Mouse (Mus musculus) liver, postnatal 0 days (tissue): ENCODE data around the gene Gm48551. TPM values are rescaled to one million over a fixed set of nuclear protein-coding genes. Genes with fewer than 3 reads are reported as not detected.

Experiments
- ATAC-seq: fragments of 200-750 bp; cut with Nextera tagmentation; 2 replicates; pipeline ENCODE4 v1.8.0; 2017; ENCODE audit warnings: mild to moderate bottlenecking, moderate library complexity
- DNase-seq: peaks from one replicate; pipeline ENCODE4 v3.0.0-alpha.2; 2016
- H3K27ac ChIP-seq: fragments of 300-500 bp; sonication (generic); 2 replicates; pipeline ENCODE4 v1.5.1; 2014; ENCODE audit warnings: antibody characterized with exemption, moderate library complexity, mild to moderate bottlenecking, low read depth
- H3K27me3 ChIP-seq: fragments of 300-500 bp; sonication (generic); 2 replicates; pipeline ENCODE4 v1.6.1; 2014; ENCODE audit warnings: low read length, control low read depth, mixed read lengths; ENCODE audit not compliant: insufficient read depth
- H3K36me3 ChIP-seq: fragments of 300-500 bp; sonication (generic); replicated peaks from 2 replicates; pipeline ENCODE4 v1.6.1; 2014; ENCODE audit warnings: mild to moderate bottlenecking, control low read depth, low read length, moderate library complexity, mixed read lengths; ENCODE audit not compliant: insufficient read depth
- H3K4me1 ChIP-seq: fragments of 300-500 bp; sonication (generic); 2 replicates; pipeline ENCODE4 v1.6.1; 2014; ENCODE audit warnings: antibody characterized with exemption, mild to moderate bottlenecking, control low read depth; ENCODE audit not compliant: insufficient read depth
- H3K4me2 ChIP-seq: fragments of 300-500 bp; sonication (generic); 2 replicates; pipeline ENCODE4 v1.6.1; 2014; ENCODE audit warnings: low read depth, mild to moderate bottlenecking, low read length, moderate library complexity, mixed read lengths
- H3K4me3 ChIP-seq: fragments of 300-500 bp; sonication (generic); 2 replicates; pipeline ENCODE4 v1.5.1; 2014; ENCODE audit warnings: low read depth, low read length
- H3K9ac ChIP-seq: fragments of 300-500 bp; sonication (generic); replicated peaks from 2 replicates; pipeline ENCODE4 v1.6.1; 2014; ENCODE audit warnings: mild to moderate bottlenecking, moderate library complexity
- H3K9me3 ChIP-seq: fragments of 300-500 bp; sonication (generic); 2 replicates; pipeline ENCODE4 v1.6.1; 2016; ENCODE audit warnings: mild to moderate bottlenecking, control low read depth, low read length, mixed read lengths
- CTCF ChIP-seq: sonication (generic); IDR thresholded peaks from 2 replicates; pipeline ENCODE4 v1.5.1; 2016; ENCODE audit warnings: antibody characterized with exemption, low read depth
- EP300 ChIP-seq: IDR thresholded peaks from 2 replicates; pipeline ENCODE4 v1.6.1; 2016; ENCODE audit warnings: antibody characterized with exemption, low read depth, mild to moderate bottlenecking
- WGBS: fragments of 180-500 bp; shearing (Covaris S2); extraction: QIAGEN DNeasy Blood & Tissue Kit; methylation state at CpG from one replicate; pipeline ENCODE4 v1.1.7; 2014; ENCODE audit not compliant: insufficient replicate concordance; 5-methylcytosine and 5-hydroxymethylcytosine counted together
- polyA plus RNA-seq: library from polyadenylated mRNA; unstranded; fragments of >200 nt; fragmentation: Nextera tagmentation; extraction: Ambion mirVana; gene quantifications from 2 replicates; pipeline ENCODE4 v1.2.1, GENCODE M21; 2015

The Gm48551 gene
- polyA plus RNA-seq, 1 experiment from 2014 or later = 0.70 TPM

DNA sequence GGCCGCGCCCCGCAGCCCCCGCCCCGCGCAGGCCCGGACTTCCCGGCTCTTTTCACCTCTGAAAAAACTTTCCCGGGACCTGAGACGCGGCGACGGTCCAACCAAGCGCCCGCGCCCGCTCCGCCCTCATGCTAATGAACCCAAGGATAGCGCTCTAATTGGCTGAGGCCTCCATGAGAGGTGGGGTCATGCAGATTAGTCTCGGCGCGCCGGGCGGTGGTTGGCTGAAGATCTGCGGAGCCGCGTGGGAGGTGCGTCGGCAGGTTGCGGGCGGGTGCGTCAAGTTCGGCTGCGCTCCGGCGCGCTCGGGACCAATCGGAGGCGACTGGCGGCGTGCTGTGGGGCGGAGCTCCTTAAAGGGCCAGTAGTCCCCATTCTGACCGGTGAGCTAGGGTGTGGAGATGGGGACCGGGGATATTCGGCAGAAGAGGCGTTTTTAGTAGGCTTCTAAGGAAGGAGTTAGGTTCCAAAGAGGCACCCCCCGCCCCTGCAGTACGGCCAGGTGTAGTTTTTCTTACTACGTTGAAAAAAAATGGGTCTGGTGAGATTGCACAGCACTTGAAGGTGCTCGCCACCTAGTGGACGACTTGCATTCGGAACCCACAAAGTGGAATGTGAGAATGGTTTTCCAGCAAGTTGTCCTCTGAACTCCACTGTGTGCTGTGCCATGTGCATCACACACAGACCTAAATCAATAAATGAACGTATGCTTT lies 33.8 kb upstream of the Gm48551 start, which contains the start of gene Hmg20b:
TSS of gene Hmg20b (minus strand) at position 130 of the 713 bp plus-strand sequence.
- Histone ChIP-seq H3K36me3 (peaks cover 10% of the 10 kb centered on the region), H3K4me2 (peak within 1 kb of the TSS; percentile 99), H3K4me1 (peaks cover 47% of the 10 kb centered on the region), H3K27ac (peak within 1 kb of the TSS; percentile 89), H3K4me3 (peak within 1 kb of the TSS; percentile 89), H3K9ac (peak within 1 kb of the TSS; percentile 87), H3K9me3 (no peaks in the 10 kb centered on the region), H3K27me3 (no peaks in the 10 kb centered on the region)
- TF ChIP-seq CTCF (peak; percentile 95), EP300 (peak; percentile 11; the same call in 1 of the 2 replicates)
- ATAC-seq = peak; percentile 95
- DNase-seq = peak; percentile 99
- 2% methylated on average over 54 of the region's 54 CpGs for WGBS

GRCm38 (mm10) chr10:81351678-81352291 lies 32.5 kb upstream of the Gm48551 start:
- 15% methylated on average over 9 of the region's 9 CpGs for WGBS
- Histone ChIP-seq H3K9ac (no peak overlapping the region), H3K4me2 (peak overlapping the region; percentile 67), H3K27ac (peak overlapping the region; percentile 50), H3K27me3 (no peaks in the 10 kb centered on the region), H3K36me3 (peaks cover 10% of the 10 kb centered on the region), H3K4me3 (peak overlapping the region; percentile 11; the same call in 1 of the 2 replicates), H3K4me1 (peaks cover 51% of the 10 kb centered on the region), H3K9me3 (no peaks in the 10 kb centered on the region)
- no peak for ATAC-seq
- peak; percentile 74 for DNase-seq
- TF ChIP-seq CTCF = no peak
- TF ChIP-seq EP300 = 0 out of 2 replicates have a peak, but pooled peaks have one; percentile 10

- 69% methylated on average over 9 of the region's 9 CpGs for WGBS
- no peak overlapping the region for H3K4me2 ChIP-seq
- ATAC-seq (no peak), DNase-seq (no peak)
- H3K4me3 ChIP-seq = no peak overlapping the region
- no peaks in the 10 kb centered on the region for H3K36me3 ChIP-seq
- H3K27me3 ChIP-seq = no peaks in the 10 kb centered on the region
- TF ChIP-seq CTCF (no peak), EP300 (no peak)
- H3K9me3 ChIP-seq = no peaks in the 10 kb centered on the region
- H3K27ac ChIP-seq = no peak overlapping the region
- H3K9ac ChIP-seq = no peak overlapping the region
- peaks cover 48% of the 10 kb centered on the region for H3K4me1 ChIP-seq
Measured at GRCm38 (mm10) chr10:81354738-81355477, 29.4 kb upstream of the Gm48551 start.

- Histone ChIP-seq H3K9ac (no peak overlapping the region), H3K4me2 (no peak overlapping the region), H3K27me3 (no peaks in the 10 kb centered on the region), H3K27ac (peak overlapping the region; percentile 50; the same call in 1 of the 2 replicates), H3K9me3 (no peaks in the 10 kb centered on the region), H3K36me3 (peaks cover 3% of the 10 kb centered on the region; the same call in 1 of the 2 replicates), H3K4me3 (no peak overlapping the region), H3K4me1 (peaks cover 47% of the 10 kb centered on the region)
- no peak for TF ChIP-seq CTCF
- no peak for TF ChIP-seq EP300
- 67% methylated on average over 4 of the region's 4 CpGs for WGBS
- ATAC-seq (no peak), DNase-seq (no peak)
Measured at GRCm38 (mm10) chr10:81355533-81355932, 28.7 kb upstream of the Gm48551 start.

GRCm38 (mm10) chr10:81356352-81356990 lies 27.8 kb upstream of the Gm48551 start:
- Histone ChIP-seq H3K9ac (peak overlapping the region; percentile 79), H3K4me1 (peaks cover 48% of the 10 kb centered on the region), H3K36me3 (peaks cover 12% of the 10 kb centered on the region), H3K4me3 (peak overlapping the region; percentile 69), H3K27ac (peak overlapping the region; percentile 80), H3K27me3 (no peaks in the 10 kb centered on the region), H3K9me3 (no peaks in the 10 kb centered on the region), H3K4me2 (peak overlapping the region; percentile 81)
- TF ChIP-seq EP300 (no peak), CTCF (no peak)
- WGBS = 22% methylated on average over 12 of the region's 12 CpGs
- ATAC-seq = no peak
- DNase-seq = peak; percentile 42
